Mouse (Mus musculus) T-helper 2 cell (primary cell): ENCODE data around the gene Hist2h2ac.
"Not testable (repeated sequence)": the region's sequence is repeated elsewhere in the genome, so short reads cannot be mapped to it uniquely, and the experiment has no call there.

Source experiments
- in situ Hi-C: fragments of 300-600 bp; cut with MboI, MseI; formaldehyde crosslinking; loops from one replicate; pipeline ENCODE4 v1.15.1; 2025; ENCODE audit warnings: high pct_unique_total_duplicates

Hist2h2ac gene

GRCm38 (mm10) chr3:96250890-96251289 is 30.2 kb upstream of the Hist2h2ac start:
- in situ Hi-C loops = no loop called here

GRCm38 (mm10) chr3:96249034-96249345 is 28.3 kb upstream of the Hist2h2ac start:
- in situ Hi-C loops = no loop called here

GRCm38 (mm10) chr3:96248141-96249033 is 27.7 kb upstream of the Hist2h2ac start:
- in situ Hi-C loops = no loop called here

GRCm38 (mm10) chr3:96247356-96248140 is 26.9 kb upstream of the Hist2h2ac start:
- in situ Hi-C loops = no loop called here

GRCm38 (mm10) chr3:96246427-96246856 is 25.8 kb upstream of the Hist2h2ac start, which contains the start of gene Hist2h3c1:
Hist2h3c1 (plus strand) TSS chr3:96246685.
- in situ Hi-C loops = not testable (repeated sequence)

- in situ Hi-C loops = not testable (repeated sequence)
Observed at GRCm38 (mm10) chr3:96246018-96246417, 25.3 kb upstream of the Hist2h2ac start.

- in situ Hi-C loops = not testable (repeated sequence)
Observed at GRCm38 (mm10) chr3:96245003-96245886, 24.6 kb upstream of the Hist2h2ac start, which contains the start of gene Hist2h2aa1. Hist2h2aa1 (plus strand) TSS chr3:96245497.

- in situ Hi-C loops = no loop called here
Observed at GRCm38 (mm10) chr3:96243921-96244572, 23.4 kb upstream of the Hist2h2ac start.

- in situ Hi-C loops = no loop called here
Observed at GRCm38 (mm10) chr3:96240799-96241197, 20.1 kb upstream of the Hist2h2ac start.

- in situ Hi-C loops = not testable (repeated sequence)
Observed at GRCm38 (mm10) chr3:96239949-96240798, 19.5 kb upstream of the Hist2h2ac start, which contains the start of gene Hist2h2aa2. Hist2h2aa2 (minus strand) TSS chr3:96240276.

- in situ Hi-C loops = not testable (repeated sequence)
Observed at GRCm38 (mm10) chr3:96238954-96239793, 18.5 kb upstream of the Hist2h2ac start, which contains the start of gene Hist2h3c2. Hist2h3c2 (minus strand) TSS chr3:96239127.

GRCm38 (mm10) chr3:96237904-96238511 is 17.3 kb upstream of the Hist2h2ac start:
- in situ Hi-C loops = no loop called here

GRCm38 (mm10) chr3:96237335-96237903 is 16.7 kb upstream of the Hist2h2ac start:
- in situ Hi-C loops = no loop called here

- in situ Hi-C loops = no loop called here
Observed at GRCm38 (mm10) chr3:96236834-96237334, 16.2 kb upstream of the Hist2h2ac start.

GRCm38 (mm10) chr3:96235836-96236235 is 15.2 kb upstream of the Hist2h2ac start:
- in situ Hi-C loops = no loop called here

- in situ Hi-C loops = no loop called here
Observed at GRCm38 (mm10) chr3:96234914-96235313, 14.2 kb upstream of the Hist2h2ac start.

- in situ Hi-C loops = no loop called here
Observed at GRCm38 (mm10) chr3:96231758-96232120, 11.1 kb upstream of the Hist2h2ac start.
